Mouse (Mus musculus) hematopoietic stem cell, adult 5-6 weeks (primary cell): ENCODE data around the gene Clcn6. TPM values are rescaled to one million over a fixed set of nuclear protein-coding genes. Genes with fewer than 3 reads are reported as not detected.

Experiments
- ATAC-seq, 2 experiments: fragments of 125-278 bp in 1 of 2; replicated peaks in 1 of 2; 2 replicates each; pipeline ENCODE4 v1.8.0; 2016 to 2017; ENCODE audit warnings: inconsistent platforms in 2 of 2, mild to moderate bottlenecking in 2 of 2, moderate number of reproducible peaks in 2 of 2, low read depth in 1 of 2, moderate TSS enrichment in 1 of 2; ENCODE audit not compliant: low FRiP score in 2 of 2, poor library complexity in 2 of 2, severe bottlenecking in 2 of 2, insufficient read depth in 1 of 2, low TSS enrichment in 1 of 2
- total RNA-seq: library from RNA; stranded (forward); fragments of 172-1452, 232-1000 nt; gene quantifications from 2 replicates; pipeline ENCODE4 v1.2.3, GENCODE M21; 2017

Gene Clcn6
- total RNA-seq, result 4.3 TPM in 2 replicates

DNA sequence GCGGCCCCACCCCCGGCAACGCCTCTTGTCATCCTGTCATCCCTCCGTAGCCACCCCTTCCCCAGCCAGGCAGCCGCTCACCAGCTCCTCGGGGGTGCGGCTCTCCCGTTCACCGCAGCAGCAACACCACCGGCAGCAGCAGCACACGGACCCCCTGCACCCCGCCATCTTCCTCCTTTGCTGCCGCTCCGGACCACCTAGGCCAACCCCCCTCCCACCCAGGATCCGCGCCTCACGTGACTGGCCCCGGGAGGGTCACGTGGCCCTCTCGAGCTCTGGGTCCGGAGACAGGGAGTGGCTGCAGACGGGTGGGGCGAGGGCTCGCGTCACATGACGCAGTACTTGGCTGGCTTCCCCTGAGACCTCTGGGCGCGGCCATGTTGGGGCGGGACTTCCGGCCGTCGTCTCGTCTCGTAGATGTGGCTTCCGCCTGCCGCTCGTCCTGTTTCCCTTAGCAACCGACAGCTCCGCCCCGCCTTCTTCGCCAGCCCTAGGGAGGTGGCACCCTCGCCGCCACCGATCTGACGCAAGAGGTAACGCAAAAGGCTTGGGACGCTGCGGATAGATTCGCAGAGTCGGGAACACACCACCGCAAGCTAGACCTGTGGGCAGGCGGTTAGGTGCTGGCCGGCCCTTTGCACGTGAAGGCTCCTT is at the start of gene Clcn6, which contains the start of gene Mthfr:
Clcn6 (minus strand) TSS at position 222 of the 654 bp plus-strand sequence.
Mthfr (plus strand) TSS at position 478 of the 654 bp plus-strand sequence.
- ATAC-seq, result peak; percentile 87 to 89

- peak; percentile 63 to 81 for ATAC-seq
These were observed 49.4 kb upstream of the Clcn6 start, which contains the start of gene Agtrap for GRCm38 (mm10) chr4:148087907-148088527. TSS of gene Agtrap (minus strand) at chr4:148088031.

DNA sequence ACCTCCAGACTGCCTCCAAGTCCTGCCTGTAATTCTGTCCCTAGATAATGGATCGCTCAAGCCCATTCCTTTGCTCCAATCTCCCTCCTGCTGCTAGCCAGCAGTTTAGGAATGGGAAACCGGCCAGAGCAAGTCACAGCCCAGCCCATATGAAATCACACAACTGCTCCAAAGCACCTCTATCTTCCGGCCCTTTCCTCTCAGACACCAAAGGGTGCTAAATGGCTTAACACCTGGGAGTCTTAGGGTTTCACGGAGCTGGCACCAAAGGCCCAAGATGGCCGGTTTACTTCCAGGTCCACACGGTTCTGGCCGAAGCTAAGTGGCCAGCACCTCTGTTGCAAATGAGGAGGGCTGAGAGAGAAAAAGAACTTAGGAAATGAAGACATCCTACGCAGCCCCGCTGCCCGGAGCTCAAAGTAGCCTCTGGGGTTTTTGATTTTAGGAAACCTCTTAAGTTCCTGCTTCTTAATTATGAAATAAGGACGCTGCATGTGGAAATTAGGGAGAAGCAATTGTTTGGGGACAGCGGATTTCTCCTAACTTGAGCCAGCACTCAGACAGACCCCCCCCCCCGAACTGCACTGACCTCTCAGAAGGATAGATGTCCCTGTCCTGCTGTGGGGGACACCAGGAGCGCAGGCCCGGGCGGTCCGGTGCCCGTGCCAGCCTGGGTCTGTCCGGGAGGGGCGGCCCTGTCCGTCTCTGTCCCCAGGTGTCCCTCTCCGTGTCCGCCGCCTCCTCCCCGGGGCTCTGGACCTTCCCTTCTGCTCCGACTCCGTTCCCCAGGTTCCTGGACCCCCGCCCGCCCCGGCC is 48.7 kb upstream of the Clcn6 start:
- peak in 1 of 2 experiments; percentile 6; a peak in 1 of 4 replicates for ATAC-seq

GRCm38 (mm10) chr4:148085907-148086305 is 47.3 kb upstream of the Clcn6 start:
- no peak for ATAC-seq

DNA sequence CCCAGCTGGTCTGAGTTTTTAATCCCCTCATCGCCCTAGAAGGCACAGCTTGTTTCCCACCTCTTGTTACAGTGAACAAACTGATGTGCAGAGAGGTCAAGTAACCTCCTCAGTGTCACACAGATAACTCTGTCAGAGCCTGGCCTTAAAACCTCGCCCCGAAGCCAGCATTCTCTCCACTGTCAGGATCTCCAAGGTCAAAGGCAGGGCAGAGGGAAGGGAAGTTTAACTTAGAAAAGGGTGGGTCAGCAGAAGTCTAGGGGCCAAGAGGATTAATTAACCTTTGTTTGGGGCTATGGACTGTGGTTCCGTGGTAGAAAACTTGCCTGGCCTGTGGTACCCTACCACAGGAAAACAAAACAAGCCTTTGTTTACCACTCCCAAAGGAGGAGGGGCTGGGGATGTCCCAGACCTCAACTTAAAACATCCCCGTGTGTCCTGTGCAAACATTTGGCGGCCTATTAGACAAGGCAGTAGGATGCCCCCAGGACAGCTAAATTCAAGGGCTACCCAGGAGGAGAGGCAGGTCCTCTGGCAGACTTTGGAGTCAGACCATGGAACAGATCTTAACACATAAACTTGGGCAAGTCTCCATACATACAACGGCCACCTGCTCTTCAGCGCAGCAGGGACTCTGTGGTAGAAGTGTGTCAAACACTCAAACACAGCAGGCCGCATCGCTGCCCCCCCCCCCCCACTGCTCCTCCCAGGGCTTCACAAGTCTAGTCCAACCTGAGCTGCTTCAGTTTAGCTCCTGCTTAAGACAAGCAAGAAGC is 46.7 kb upstream of the Clcn6 start:
- ATAC-seq, result no peak

DNA sequence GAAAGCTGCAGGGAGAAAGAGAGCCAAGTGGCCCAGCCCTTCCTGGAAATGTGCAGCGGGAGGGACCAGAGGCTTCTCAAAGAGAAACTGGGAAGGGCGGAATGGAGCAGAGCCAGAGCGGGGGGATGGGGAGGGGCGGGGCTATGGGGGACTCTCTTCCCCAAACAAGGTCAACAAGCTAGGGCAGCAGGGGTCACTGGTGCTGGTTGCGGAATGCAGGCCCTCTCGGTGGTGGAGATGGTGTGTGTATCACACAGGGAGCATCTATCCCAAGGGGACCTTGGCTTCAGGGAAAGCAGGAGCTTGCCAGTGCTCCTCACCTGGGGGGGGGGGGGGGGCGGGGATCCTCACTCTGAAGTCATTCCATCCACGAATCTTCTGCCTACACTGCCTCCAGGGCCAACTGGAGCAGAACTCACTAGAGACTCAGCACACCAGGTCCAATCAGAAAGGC is 45.7 kb upstream of the Clcn6 start:
- ATAC-seq, result no peak

DNA sequence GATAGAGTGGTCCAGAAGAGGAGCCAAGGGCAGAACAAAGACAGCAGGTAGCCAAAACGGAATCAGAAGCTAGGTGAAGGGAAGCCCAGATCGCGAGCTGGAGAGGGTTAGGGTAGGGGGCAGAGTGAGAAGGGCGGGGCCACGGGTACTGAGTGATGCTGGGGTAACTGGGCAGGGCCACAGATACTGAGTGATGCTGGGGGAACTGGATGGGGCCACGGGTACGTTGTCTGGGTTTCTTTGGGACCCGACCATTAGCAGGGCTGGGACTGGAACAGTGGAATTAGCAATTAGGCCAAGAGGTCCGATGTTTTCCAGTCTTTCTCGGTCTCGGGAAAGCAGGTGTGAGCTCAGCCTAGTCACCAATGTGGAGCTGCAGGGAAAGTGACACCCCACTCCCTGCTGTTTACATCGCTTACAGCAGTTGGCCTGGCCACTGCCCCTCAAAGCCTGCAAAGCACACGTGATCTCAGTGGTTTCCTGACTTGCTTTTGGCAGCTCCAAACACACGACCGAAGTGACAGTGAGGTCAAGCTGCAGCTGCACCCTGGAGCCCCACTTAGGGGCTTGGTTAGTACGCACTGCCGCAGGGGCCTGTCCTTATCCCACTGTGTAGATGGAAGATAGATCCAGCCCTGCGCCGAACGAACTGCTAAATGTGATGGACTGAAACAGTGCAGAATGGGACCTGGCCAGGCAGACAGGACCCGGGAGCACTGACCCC is 44.7 kb upstream of the Clcn6 start:
- ATAC-seq, result peak; percentile 59 to 60

- peak; percentile 19 to 38; a peak in 3 of 4 replicates for ATAC-seq
These were observed 43.8 kb upstream of the Clcn6 start for GRCm38 (mm10) chr4:148082257-148083044.

GRCm38 (mm10) chr4:148081201-148081600 is 42.6 kb upstream of the Clcn6 start:
- ATAC-seq, result no peak

- ATAC-seq, result no peak
These were observed 42.0 kb upstream of the Clcn6 start for GRCm38 (mm10) chr4:148080597-148080973.

- ATAC-seq, result no peak
These were observed 41.4 kb upstream of the Clcn6 start for GRCm38 (mm10) chr4:148079944-148080596.

DNA sequence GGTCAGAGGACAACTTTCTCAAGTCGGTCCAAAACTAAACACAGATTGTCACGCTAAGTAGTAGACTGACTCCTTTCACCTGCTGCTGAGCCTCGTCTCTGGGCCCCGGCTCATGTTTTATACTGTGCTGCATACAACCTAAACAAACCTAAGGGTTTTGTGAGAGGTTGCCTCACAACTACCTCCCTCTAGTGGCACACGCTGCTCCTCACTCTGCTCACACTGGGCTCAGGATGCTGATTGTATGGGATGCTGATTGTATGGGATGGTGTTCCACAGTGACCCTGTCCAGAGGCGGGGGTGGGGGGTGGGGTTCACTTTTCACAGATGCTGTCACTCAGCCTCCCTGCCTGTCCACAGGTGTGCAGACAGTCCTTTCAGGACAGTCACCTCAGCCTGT is 40.6 kb upstream of the Clcn6 start:
- ATAC-seq, result no peak

- no peak for ATAC-seq
These were observed 37.3 kb upstream of the Clcn6 start for GRCm38 (mm10) chr4:148075881-148076280.

DNA sequence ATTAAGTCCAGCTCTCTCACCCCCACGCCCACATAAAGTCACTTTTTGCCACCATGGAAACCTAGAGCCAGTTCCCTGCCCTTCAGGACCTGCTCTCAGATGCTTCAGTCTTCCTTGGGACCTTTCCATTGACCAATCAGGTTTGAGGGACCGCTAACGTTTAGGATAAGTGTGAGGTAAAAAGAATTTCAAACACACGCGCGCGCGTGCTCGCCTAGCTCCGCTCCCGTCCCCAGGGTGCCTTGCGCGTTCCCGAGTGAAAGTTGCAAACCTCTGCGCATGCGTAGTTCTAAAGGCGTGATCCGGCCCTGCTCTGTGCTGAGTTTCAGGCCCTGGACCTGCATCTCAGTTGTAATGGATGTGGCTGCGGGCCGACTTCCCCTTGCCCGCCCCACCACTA is 36.6 kb upstream of the Clcn6 start:
- peak; percentile 50 to 66 for ATAC-seq

- peak; percentile 29 to 35; a peak in 2 of 4 replicates for ATAC-seq
These were observed 36.0 kb upstream of the Clcn6 start for GRCm38 (mm10) chr4:148074521-148075189.
